Mouse (Mus musculus) embryo, embryonic 10.5 days (tissue): ENCODE measurements at regions not wholly inside any gene's neighbourhood (a gene's known extent, or its start where the extent isn't known, plus 50 kb on each side); places are given as distances from the start of the nearest gene placed in this dataset.

Experiments
- DNase-seq: peaks from one replicate; pipeline ENCODE4 v3.0.0-alpha.2; 2015; ENCODE audit warnings: low spot score

DNA sequence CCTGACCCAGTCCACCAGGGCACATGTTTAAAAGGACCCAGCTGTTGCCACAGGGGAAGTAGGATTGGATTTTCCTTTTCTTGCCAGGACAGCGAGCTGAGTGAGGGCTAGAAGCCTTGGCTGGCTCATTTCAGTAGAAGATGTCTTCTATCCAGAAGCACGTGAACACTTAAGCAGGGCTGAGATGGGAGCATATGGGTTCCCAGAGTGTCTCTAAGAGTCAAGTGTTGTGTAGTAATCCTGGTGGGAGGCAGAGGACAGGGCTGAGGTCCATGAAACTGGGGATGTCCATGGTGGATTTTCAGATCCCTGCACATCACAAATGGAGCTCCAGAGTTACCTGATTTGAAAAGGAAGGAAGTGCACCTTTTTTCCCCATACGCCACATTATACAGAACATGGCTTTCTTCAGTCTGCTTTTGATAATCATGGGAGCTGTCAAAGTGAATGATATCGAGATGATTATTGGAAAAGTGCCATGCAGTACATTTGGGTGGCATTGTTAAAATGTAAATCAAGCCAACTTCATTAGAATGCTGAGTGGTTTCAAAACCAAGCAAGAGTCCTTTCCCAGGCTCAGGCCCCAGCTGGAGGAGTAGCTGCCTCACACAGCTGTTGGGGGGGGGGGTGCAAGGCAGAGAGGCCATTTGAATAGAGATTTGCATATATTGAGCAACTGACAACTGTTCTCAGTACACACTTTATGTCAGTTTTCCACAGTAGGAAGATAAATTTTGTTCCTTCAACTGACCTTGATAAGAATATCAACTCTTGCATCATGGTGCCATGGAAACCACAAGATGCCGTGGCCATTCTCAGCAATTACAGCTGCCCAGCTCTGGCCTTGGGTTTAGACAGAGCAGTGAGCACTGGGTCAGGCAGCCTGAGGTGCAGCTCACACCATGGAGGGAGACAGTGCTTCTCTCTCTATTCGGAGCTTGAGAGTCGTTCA lies 81.7 kb downstream of the Slc35b3 start:
- DNase-seq: no peak

DNA sequence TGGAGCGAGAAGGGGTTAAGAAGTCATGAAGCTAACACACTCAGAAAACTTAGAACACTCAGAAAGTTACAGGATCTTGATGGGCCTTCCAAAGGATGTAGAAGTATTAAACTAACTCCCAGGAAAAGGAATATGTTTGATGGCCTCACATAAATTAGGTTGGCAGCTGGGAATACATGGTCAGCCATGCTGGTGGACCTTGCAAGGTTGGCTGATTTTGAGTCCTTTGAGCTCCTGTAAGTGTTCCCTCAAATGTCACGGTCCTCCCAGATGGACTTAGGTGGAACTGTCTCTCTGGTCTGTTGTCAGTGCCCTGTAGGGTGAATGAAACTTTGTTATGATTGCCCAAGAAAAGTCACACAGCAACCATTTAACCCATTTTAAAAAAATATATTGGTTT lies 84.8 kb downstream of the Slc35b3 start:
- no peak for DNase-seq

DNA sequence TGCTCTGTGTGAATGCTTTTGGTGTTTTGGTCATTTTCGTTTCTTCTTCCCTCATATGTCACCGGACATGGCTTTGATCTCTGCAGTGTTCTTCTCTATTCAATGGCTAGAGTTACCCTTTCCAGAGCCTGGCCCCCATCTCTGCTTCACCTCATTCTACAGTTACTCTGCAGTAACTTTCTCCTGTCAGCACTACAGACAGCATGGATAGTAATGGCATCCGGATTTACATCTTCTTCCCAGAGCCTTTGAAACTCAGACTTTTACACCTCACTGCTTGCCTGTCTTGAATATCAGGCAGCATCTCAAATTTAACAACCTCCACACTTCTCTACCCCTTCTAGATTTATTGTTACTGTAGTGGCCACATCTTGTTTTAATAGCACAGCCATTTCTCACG lies 96.7 kb downstream of the Slc35b3 start:
- no peak for DNase-seq

DNA sequence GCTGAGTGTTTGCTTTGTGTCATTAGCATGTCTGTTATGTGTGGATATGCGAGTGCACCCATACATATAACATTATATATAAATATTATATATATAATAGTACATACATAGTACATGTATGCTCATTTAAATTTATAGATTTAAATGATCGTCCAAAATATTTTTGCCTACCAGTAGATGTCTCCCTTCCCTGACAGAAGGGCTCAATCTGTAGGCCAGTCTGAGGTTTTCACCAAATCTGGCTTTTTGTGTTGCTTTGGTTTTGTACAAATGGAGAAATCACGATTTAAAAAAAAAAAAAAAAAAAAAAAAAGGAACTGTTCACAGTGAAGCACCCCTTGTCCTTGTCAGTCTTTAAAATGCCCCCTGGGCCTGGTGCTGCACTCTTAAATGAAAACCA lies 104.9 kb downstream of the Slc35b3 start:
- DNase-seq: peak; percentile 12

DNA sequence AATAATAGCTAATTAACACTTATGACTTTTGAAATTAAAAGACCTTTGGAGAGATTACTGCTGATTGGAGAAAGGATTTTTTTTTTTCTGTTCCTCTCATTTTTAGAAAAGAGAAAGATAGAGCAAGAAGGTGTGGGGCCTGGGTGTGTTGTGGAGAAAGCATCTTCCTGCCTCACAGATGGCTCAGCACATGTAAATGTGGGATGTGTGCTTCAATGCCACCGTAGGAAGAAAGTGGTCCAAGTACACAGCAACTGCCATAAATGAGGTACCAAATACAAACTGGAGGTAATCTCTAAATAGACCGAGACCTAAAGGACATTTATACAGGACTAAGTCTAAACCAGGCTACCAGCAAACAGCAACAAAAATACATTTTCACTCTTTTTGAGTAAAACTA lies 105.7 kb downstream of the Slc35b3 start:
- DNase-seq: no peak

DNA sequence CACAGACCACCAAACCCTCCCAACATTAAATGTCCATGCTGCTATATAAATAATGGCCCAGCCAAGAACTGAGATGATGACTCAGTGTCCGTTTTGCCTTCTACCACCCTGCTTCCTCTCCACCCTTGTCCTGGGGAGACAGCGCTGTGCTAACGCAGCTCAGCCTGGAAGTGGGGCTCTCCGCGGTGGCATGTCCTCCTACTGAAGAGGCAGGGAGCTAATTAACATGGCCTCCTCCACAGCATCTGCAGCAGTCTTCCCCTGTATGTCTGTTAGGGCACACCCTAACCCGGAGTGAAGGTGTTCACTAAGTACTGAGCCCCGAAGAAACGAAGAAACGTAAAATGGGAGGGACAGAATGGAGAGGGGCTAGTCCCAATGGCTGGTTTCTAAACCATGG lies 107.8 kb downstream of the Slc35b3 start:
- no peak for DNase-seq

DNA sequence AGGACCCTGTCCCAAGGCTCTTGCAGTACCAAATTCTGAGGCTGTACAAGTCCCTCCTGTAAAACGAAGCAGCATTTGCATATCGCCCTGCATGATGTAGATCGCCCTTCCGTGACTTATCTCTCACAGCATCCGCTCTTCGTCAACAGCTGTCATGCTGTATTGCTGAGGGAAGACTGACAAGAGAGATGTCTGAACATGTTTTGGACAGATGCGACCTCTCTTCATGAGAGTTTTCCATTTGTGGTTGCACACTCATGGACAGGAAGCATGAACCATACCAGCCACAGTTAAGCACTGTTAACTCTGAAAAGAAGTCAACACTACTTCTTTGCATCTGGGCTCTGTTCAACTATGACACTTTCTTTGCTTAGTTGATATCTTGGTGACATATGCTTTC lies 108.9 kb downstream of the Slc35b3 start:
- DNase-seq: no peak

DNA sequence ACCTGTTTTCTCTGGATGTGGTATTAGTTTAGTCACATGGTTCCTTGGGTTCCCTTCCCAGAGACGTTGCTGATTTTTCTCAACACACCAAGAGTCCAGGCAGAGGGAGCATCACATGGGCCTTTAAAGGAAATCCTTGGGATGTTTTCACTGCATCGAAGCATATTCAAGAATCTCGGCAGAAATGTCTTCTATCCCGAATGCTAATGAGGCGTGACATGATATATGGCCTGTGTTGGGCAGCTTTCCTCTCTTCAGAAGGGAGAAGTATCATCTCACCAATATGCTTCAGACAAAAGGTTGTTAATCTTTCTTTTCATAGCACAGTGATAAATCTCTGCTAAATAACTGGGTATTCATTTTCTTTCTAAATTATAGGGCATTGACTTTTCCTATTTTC lies 122.4 kb downstream of the Slc35b3 start:
- peak; percentile 52 for DNase-seq

DNA sequence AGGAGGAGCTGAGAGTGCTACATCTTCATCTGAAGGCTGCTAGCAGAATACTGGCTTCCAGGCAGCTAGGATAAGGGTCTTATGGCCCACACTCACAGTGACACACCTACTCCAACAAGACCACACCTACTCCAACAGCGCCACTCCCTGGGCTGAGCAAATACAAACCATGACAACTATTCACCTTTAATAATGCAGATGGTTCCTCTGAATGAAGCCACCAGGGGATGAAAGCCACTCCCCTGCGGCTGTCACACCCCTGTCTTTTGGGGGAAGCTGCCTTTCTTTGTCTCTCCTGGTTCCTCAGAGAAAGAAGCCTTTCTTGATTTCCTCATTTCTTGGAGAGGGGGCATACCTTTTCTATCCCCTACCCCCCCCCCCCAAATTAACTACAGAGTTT lies 135.0 kb downstream of the Slc35b3 start:
- no peak for DNase-seq

DNA sequence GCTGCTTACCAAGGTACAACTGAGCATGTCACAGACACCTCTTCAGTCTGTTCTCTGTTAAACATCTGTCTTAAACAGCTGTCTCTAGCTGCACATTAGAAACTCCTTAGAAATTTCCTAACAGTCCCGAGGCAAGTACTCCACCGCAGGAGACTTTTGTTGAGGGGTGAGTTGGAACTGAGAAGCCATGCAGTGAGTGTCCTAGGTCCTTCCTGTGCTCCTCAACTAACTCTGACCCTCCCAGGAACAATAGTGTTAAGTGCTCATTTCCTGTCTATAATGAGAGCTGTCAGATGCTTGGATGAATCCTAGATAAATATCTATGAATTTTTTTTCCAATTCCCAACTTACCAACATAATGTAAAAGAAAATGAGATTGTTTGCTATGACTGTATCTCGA lies 141.1 kb downstream of the Slc35b3 start:
- DNase-seq: no peak

DNA sequence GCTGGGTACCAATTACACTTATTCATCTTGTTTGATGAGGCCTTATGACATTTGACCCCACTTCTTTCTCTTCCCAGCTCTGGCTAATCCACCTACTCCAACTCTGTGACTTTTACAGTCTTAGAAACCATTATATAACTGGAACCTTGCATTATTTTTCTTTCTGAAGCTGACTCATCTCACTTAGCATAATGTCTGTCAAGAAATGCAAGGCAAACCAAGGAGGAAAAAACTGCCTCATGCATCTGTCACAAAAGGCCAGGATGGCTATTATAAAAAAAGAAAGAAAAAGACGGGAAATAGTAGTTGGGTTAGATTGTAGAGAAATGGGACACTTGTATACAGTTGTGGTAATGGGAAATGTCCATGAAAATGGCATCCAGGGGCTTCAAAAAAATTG lies 141.9 kb downstream of the Slc35b3 start:
- no peak for DNase-seq

DNA sequence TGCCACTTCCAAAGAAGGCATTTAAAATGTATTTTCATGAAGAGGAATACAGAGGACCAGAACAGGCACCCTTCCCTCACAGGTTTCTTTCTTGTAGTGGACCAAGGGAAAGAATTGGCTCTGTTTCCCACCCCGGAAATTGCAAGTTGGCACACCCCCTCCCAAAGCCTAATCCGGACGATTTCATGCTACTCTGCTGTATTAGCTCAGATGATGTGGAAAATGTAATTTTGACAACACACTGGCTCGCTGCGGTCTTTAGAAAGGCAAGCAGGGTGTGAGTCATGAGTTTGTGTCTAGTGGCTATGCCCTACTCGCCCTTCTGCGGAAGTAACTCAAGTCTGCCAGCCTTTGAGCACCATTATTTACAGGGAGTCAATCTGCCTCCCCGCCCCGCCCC lies 144.4 kb downstream of the Slc35b3 start:
- no peak for DNase-seq

DNA sequence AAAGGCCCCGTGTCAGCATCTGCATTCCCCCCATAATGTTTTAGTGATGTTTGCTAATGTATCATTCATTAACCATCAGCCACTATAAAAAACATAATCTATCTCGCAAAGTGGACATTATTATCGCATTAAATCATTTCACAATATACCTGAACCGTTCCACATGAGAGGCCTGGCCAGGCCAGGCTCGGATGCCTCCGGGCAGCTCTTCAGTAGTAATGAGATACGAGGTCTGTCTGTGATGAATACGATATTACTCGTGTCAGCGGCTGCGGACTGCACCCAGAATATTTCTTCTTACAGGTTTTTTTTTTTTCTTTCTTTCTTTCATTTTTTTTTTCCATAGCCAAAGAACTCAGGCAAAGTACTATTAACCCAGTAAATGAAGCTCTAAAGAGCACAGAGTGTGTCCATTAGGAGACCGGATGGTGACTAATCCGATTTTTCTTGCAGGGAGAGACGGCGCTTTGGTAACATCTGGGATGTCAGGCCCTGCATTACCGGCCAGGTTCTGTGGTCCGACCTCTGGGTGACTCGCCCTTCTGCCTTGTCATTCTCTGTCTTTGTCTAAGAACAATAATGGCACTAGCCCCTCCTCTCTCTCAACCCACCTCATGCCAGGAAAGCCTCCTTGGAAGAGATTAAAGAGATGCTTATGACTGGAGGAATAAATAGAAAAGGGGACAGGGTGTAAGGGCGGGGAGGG lies 145.5 kb downstream of the Slc35b3 start:
- peak; percentile 5 for DNase-seq

DNA sequence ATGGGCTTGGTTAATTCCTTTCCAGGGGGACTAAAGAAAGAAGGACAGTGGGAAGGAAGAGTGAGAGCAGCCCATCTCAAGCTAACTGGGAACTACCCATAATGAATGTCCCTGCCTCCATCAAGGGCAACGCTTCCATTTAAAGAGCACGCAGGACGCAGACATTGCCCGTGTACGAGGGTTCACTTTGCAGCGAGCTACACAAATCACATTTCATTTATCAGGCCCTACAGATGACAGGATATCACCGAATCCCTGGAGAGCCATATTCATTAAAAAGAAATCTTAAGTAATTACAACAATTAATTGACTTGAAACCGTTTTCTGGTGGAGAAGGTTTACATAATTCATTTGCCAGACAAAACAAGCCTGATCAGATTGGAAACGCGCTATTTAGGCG lies 139.7 kb upstream of the Eef1e1 start:
- DNase-seq: no peak

DNA sequence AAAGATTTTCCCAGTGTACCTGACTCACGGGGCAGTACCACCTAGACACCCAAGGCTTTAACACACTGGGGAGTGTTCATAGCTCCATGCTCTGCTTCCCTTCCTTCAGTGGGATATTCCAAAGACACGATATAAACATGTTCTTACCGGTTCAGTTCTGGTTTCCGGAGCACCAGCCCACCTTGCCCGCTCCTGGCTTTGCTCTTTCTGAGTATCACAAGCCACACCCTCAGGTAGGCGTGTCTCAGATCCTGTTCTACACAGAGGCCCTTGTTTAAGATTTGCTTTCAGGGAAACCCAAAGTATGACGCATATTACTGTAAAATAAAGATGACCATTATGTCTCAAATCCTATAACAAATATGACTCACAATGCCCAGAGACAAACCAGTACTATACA lies 134.6 kb upstream of the Eef1e1 start:
- DNase-seq: no peak

DNA sequence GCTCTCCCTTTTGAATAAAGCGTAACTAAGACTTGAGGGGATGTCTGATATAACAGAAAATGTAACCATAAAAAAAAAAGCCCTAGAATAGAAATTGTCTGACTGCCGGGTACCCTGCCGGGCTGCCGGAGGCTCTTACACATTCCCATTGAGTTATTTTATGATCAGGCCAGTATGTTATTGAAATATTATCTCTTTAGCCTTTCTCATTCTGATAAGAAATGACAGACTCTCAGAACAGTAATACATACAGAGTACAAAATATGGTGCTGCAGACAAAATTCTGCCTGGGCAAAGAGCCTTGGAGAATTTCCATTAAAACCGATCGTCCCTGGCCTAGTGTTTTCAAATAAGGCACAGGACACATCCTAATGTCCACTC lies 121.8 kb upstream of the Eef1e1 start:
- DNase-seq: no peak

DNA sequence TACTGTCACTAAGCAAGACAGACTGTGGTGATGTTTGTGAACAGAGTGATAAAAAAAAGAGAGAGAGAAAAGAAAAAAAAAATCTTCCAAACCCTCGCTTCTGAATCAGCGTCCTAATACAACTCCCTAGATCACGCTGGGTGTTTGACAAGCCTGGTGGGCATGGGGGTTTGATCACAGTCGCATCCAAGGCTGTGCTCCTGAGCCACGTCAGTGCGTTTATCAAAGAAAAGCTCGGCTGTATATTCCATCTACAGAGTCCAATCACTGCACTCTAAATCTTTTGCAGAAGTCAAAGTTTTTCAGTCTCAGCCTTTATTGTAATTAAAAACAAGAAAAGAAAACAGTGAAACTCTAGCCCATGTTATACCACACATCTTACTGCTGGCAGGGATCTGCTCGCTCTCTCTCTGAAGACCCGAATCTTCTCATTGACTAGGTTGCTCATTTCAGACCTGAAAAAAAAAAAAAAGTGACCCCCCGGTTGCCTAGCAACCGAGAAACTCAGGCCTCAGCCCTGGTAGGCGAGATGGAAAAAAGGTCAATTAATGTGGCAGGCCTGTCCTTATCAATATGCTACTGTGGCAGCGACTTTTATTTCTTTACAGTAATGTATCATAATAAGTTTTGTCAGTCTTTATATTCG lies 121.2 kb upstream of the Eef1e1 start:
- DNase-seq: peak; percentile 58

DNA sequence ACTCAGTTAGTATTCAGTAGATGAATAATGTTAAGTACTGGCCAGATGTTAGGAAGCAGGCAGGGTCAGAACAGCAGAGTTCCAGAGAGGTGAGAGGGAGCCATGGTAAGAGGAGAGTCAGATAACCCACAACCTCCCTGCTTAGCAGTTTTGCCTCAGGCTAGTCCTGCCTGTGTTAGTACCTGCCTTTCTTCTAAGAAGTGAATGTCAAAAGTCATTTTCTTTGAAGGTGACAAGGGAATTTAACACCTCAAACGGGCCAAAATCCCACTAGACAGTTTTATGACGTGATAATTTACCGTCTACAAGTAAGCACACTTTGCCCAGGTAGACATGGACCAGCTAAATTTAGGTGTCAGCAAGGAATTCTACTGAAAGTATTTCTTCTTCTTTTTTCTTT lies 117.7 kb upstream of the Eef1e1 start:
- DNase-seq: peak; percentile 22

DNA sequence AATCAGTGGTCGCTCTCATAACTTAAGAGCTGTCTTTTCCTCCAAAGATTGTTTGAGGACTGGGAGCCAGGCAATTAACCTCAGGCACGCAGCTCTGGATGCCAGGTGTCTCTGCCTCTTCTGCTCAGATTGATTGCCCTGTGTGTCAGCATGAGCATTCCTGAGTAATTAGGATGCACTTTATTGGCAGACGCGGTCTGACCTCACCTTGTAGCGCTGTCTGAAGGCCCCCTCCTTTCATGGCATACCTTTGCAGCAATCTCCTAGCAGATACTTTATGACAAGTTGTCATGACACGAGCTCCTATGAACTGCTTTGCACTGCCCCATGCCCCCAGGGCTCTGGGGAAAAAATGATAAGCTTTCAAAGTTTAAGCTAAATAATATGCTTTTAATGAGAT lies 114.1 kb upstream of the Eef1e1 start:
- no peak for DNase-seq

DNA sequence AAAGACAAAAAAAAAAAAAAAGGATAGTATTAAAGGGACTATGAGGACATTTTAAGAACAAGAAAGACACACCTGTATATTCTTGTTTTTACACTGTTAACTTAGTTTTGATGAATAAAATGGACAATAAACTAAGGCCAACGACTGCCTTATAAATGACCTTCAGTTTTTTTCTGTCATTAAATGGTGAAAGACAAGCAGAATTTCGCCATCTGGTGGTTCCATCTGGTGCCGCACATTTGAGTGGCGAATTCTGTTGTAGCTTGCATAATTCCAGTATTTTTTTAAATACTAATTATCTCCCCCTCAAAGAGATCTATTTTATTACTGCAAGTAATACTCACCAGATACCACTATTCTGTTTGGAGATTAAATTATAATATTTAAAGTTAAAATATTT lies 107.3 kb upstream of the Eef1e1 start:
- peak; percentile 59 for DNase-seq

DNA sequence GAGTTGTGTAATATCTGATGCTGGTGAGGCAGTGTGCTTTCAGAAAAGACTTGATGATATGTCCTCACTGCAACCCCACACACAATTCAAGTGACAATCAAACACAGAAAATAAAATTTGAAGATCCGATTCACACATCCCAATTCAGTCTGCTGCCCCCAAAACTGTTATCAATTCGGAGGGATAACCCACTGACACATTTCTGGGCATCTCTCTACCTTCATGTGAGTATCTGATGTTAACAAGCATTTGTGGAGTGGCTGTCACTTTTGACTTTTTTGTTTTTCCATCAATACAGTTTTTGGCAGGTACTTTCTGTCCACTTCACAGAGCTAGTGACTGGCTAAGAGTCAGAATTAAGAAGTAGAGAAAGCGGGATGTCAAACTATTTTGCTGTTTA lies 101.4 kb upstream of the Eef1e1 start:
- no peak for DNase-seq

DNA sequence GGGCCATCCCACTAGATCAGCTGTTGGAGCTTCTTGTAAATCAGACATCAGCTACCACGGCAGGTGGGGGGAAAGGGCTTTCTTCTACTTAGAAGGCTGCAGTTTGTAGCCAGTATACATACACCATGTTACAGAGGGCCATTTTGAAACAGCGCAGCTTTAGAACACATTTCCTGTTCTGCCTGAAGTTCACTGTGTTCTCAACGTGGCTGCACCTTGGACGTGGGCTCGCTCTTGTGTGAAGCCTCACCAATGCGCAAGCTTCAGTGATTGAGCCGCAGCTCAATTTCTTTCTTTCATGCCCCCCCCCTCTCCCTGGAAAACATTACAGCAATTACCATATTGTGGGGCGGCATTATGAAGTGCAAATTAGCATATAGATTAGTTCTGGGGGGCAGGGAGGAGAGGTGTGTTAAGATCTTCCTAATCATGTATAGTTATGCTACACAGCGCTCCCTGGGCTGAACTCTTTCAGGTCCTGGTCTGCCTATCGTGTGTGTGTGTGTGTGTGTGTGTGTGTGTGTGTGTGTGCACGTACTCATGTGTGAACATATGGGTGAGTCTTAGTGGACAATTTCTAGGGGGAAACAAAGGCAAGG lies 97.9 kb upstream of the Eef1e1 start:
- DNase-seq: no peak

DNA sequence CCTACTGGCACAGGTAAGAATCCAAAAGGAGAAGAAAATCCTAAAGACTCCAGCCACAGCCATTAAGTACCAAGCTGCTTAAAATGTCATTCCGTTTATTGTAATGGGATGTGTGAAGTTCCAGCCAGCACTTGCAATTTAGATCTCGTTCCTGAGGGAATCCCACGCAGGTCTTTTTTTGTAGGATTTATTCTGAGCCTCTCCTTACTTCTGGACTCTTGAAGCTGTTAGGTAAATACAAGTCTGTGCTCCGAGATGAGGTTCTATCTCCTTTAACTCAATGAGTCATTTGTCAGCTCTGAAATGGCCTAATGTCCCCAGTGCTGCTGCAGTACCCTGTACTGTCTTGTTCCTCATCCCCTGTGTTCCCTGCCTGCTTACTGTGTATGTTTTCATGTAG lies 94.9 kb upstream of the Eef1e1 start:
- no peak for DNase-seq
